Mouse (Mus musculus): Measurements from ENCODE around the gene P4hb.

The P4hb gene

GRCm38 (mm10) chr11:120598283-120598989 lies 25.4 kb upstream of the P4hb start, which contains the start of the genes Alyref and Anapc11:
Alyref (minus strand) TSS chr11:120598365.
Anapc11 (plus strand) TSS chr11:120598421.
- under 1% methylated on average over 88 of the region's 88 CpGs for WGBS

- 4% methylated on average over 97 of the region's 99 CpGs for WGBS
Observed at GRCm38 (mm10) chr11:120597240-120598235, 24.5 kb upstream of the P4hb start.

GRCm38 (mm10) chr11:120588531-120588930 lies 15.5 kb upstream of the P4hb start:
- 84% methylated on average over 6 of the region's 6 CpGs for WGBS

GRCm38 (mm10) chr11:120583937-120584336 lies 10.9 kb upstream of the P4hb start:
- 97% methylated on average over 1 of the region's 1 CpGs for WGBS

GRCm38 (mm10) chr11:120582982-120583293 lies 9.9 kb upstream of the P4hb start:
- 90% methylated on average over 2 of the region's 2 CpGs for WGBS

DNA sequence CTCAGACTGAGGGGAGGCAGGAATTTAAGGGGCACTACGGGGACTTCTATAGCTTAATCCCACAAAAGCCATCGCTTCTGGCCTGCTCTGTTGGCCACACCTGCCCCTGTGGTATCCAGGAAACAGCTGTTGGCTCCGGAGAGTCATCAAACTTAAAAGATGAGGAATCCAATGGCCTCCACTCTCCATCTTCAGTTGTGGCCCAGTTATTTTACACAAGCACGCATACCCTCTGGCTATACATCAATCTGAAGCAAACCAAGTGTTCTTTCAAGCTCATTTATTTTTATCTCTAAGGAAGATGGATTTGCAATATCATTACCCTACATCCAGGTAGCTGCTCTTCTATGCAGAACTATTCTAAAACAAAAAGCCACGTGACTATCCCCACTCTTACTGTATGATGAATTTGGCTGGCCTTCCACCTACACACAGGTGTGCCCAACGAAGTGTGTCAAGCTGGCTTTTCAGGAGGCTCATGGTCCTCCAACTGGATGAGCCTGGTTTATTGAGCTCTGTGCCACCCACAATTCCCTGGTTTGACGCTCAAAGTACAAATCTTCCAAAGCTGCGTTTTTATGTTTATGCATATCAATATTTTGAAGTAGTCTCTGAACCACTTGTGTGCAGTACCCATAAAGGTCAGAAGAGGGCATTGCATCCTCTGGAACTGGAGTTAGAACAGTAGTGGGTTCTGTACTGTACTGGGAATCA lies 9.4 kb upstream of the P4hb start:
- 54% methylated on average over 8 of the region's 8 CpGs for WGBS

DNA sequence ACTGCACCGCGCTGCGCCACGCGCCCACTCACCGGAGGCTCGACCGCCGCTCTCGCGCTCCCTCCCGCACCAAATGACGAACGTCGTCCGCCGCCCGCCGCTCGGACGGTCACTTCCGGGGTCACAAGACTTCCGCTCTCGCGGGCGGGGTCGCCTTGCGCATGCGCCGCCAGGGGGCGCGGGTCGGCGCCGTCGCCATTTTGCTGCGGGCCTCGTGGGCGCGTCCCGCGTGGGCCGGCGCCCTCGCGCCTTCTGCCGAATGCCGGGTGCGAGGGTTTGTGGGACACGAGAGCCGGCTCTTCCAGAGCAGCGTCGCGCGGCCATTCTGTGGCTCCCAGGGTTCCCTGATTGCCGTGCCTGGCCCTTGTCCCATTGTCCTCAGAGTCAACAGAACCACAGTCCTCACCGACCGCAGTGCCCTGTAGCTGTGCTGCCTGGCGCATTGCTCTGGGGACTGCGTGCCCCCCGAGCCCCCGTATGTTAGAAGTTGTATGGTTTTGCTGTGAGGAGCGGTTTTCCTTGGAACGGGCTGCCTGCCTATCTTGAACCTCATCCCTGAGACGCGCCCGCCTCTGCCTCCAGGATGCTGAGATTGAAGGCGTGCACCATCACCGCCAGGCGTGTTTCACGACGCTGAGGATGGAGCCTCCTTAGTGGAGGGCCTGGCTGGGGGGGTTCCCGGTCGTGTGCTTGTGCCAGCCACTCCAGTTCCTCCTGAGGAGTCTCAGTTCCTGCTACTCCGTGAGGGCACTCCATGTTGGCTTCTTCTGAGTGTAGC lies 8.6 kb upstream of the P4hb start, which contains the start of gene Arhgdia:
Gene Arhgdia, minus strand, starts transcription at position 135 of the 778 bp plus-strand sequence.
- WGBS: 1% methylated on average over 73 of the region's 75 CpGs

- under 1% methylated on average over 43 of the region's 44 CpGs for WGBS
Observed at GRCm38 (mm10) chr11:120580871-120581331, 7.8 kb upstream of the P4hb start.

DNA sequence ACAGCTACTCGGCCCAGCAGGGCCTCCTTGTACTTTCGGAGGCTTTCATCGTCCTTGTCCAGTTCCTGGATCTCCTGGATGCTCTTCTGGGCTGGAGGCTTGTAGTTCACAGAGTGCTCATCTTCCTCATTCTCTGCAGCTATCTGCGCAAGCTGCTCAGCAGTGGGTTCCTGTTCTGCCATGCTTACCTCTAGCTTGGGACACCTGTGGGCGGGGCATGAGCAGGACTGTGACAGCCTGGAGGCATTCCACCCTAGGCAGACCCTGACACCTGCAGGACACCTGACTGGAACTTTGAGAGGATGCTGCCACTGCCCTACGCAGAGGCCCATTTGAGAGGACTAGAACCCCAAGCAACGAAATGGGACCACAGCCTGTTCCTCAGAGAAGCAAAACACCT lies 7.1 kb upstream of the P4hb start:
- WGBS: 35% methylated on average over 7 of the region's 7 CpGs

DNA sequence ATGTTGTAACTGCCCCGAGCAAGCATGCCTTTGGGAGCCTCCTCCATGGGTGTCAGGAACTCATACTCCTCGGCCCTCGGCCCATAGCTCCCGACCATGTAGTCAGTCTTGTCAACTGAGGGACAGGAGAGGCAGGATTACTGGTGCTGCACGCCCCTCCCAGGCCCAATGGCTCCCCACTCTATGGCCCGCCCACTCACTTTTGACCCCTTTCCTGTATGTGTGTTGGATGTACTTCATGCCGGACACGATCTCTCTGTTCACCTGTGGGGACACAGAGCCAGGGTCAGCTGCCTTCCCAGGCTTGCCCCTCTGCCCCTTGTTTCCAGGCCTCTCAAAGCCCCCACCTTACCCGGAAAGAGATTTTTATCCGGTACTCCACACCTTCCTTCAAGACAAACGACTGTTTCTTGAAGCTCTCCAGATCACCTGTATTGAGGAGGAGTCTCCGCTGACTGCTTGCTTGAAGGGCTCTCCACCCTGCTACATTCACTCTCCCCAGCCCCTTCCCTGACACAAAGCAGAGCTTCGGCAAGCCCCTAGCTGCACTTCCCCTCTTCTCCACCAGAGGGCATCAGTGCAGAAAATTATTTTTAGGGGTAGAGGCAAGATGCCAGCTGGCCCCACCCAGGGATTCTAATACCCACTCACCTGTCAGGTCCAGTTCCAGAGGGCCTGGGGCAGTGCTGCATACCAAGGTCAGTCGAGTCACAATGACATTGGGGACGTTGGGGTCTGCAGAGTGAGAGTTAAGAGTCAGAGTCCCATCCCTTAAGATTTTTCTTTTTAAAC lies 6.5 kb upstream of the P4hb start:
- WGBS: 55% methylated on average over 15 of the region's 15 CpGs

- WGBS: 86% methylated on average over 11 of the region's 11 CpGs
Observed at GRCm38 (mm10) chr11:120578694-120579243, 5.7 kb upstream of the P4hb start.

DNA sequence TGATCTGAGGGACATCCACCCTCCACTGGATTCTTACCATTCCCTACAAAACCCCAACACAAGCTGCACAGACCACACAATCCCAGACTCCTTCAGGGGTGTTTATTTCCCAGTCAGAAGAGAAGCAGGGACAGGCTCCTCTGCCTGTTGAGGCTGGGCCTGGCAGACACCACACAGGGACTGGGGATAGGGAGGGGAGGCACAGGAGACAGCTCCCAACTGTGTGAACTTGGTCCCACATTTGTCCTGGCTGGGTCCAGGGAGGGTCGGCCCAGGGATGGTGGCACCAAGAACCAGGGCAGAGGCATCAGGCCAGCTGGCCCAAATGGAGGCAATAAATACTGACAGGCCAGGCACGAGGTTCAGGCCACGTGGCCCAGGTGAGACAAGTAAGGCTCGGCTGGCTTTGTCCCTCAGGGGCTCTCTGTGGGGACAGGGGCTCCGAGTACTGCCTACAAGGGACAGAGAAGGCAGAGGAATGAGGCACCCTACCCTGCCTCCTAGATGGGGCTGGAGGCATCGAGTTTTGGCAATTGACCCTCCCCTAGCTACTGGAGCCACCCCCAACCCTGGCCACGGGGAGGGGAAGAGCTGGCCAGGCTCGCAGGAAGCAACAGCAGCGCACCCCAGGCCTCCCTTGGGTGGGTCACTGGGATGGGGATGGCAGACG lies 5.1 kb upstream of the P4hb start:
- 81% methylated on average over 10 of the region's 10 CpGs for WGBS

GRCm38 (mm10) chr11:120577211-120578023 lies 4.4 kb upstream of the P4hb start:
- WGBS: 77% methylated on average over 7 of the region's 7 CpGs

GRCm38 (mm10) chr11:120576365-120576981 lies 3.4 kb upstream of the P4hb start:
- WGBS: 84% methylated on average over 3 of the region's 3 CpGs

GRCm38 (mm10) chr11:120575046-120575445 lies 2.0 kb upstream of the P4hb start:
- WGBS: 68% methylated on average over 2 of the region's 2 CpGs

GRCm38 (mm10) chr11:120574278-120574600 lies 1.2 kb upstream of the P4hb start:
- WGBS: 26% methylated on average over 5 of the region's 5 CpGs

DNA sequence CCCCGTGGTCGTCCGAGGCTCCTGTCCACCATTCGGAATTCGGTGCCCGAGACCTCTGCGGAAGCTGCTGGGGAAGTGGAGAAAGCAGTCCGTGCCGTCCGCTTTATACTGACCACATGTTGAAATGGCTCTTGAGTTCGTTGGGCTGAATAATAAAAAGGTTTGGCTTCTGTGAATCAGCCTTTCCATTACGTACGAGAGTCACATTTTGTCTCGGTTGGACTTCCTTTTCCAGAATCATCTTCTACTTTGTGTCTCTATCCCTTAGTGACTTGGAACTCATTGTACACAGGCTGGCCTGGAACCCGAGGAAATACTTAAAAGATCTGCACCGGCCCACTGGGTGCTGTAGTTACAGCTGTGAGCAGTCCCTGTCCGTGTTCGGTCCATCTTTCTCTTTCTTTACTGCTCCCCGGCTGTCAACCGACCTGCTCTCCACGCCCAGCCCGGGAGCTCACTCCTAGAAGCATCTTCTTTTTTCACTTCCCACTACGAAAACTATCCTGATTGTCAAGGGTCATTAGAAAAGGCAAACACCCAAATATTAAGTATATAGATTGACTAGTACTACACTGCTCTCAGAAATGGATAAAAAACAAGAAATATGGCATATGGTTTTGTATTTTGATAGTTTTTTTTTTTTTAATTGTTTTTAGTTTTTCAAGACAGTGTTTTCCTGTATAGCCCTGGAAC lies 678 bp upstream of the P4hb start:
- under 1% methylated on average over 23 of the region's 23 CpGs for WGBS

- WGBS: under 1% methylated on average over 24 of the region's 24 CpGs
Observed at GRCm38 (mm10) chr11:120572417-120572751, 669 bp downstream of the P4hb start.
